In the genomic region with DNA sequence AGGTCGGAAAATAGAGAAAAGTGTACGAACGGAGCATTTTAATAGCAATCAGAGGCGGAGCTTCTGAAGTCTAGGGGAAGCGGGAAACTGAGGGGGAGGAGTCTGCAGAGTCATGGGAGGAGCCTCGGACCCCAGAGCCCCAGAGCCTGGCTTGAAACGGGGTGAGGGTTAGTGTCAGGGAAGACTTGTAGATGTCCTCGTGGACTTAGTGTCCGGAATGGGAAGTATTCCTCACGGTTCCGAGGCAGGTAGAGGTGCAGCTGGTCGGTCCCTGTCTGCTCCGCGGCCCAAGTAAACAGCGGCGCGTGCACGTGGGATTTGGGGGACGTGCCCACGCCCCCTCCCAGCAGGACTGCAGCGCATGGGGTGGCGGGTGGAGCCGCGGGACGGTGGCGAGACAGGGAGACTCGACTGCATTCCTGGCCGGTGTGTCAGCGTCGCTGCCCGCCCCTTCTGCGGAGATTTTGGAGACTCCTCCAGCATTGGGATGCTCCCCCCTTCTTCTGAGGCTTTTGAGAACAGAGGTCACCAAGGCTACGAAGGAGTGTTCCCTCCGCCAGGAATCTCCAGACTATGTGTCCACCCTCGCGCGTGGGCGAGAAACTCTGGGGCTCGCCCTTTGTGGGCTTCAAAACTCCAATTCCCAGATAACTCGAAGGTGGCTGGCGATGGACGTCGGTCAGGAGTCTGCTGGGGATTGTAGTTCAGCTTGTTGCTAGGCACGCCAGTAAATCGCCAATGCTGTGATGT, we compare ENCODE assay signal across 8 mouse cellular contexts. TPM values are rescaled to one million over a fixed set of nuclear protein-coding genes. Genes with fewer than 3 reads are reported as not detected.
A peak's percentile ranks its signal among the peaks of the same experiment; 100 is the strongest.
DNase-seq lines count a peak whose midpoint lies in the region; ATAC-seq and TF ChIP-seq lines count a peak whose summit lies in the region.

No protein-coding gene starts in this region.

- H3K9ac ChIP-seq in forebrain, embryonic 15.5 days (replicated peaks) = peak overlapping the region; percentile 64

- intact Hi-C loops in heart, postnatal 14 days (cut with DNase I) = loop anchor here (5.0 kb wide), 1 partner anchor 63 kb away; no protein-coding TSS in a partner anchor

- peak; percentile 85 for DNase-seq in NIH3T3 (ENCODE audit: low read depth)
- peak; percentile 71 to 78 for DNase-seq in cerebellum, adult 18-20 months
- peak; percentile 68 to 75 for DNase-seq in heart, postnatal 14 days
- peak; percentile 77 to 83 for DNase-seq in kidney, postnatal 4 days
- DNase-seq in lung, adult 2 months = peak; percentile 81
- peak; percentile 59 for DNase-seq in ovary, postnatal 14 days (ENCODE audit: low spot score)
- DNase-seq in thymus, postnatal 36 days = peak; percentile 57 to 68

- H3K4me1 ChIP-seq in forebrain, embryonic 15.5 days = peaks cover 37% of the 10 kb centered on the region
- H3K4me1 ChIP-seq in lung, adult 2 months (ENCODE audit: control insufficient read depth, insufficient read depth, low read length) = peaks cover 2% of the 10 kb centered on the region; the same call in 1 of the 2 replicates

- peak overlapping the region; percentile 68 for H3K4me3 ChIP-seq in forebrain, embryonic 15.5 days
- peak overlapping the region; percentile 69 for H3K4me3 ChIP-seq in lung, adult 2 months (replicated peaks; ENCODE audit: extremely low read depth, low read depth, low read length)

- TF ChIP-seq CTCF in lung, adult 2 months (IDR thresholded peaks at IDR 0.05; ENCODE audit: insufficient read depth, low read length) = no peak

- peaks cover 11% of the 10 kb centered on the region for H3K36me3 ChIP-seq in forebrain, embryonic 15.5 days

- H3K27ac ChIP-seq in forebrain, embryonic 15.5 days (replicated peaks) = peak overlapping the region; percentile 58

- TF ChIP-seq POLR2A in lung, adult 2 months (IDR thresholded peaks at IDR 0.05; ENCODE audit: borderline replicate concordance, extremely low read depth, low read depth, low read length) = peak; percentile 20; the same call in 1 of the 2 replicates

- no peaks in the 10 kb centered on the region for H3K27me3 ChIP-seq in forebrain, embryonic 15.5 days

- H3K9me3 ChIP-seq in forebrain, embryonic 15.5 days = no peaks in the 10 kb centered on the region

- WGBS in forebrain, embryonic 15.5 days = under 1% methylated on average over 45 of the region's 45 CpGs
- under 1% methylated on average over 45 of the region's 45 CpGs for WGBS in lung, adult 2 months

- ATAC-seq in forebrain, embryonic 15.5 days (replicated peaks) = peak; percentile 78

- H3K4me2 ChIP-seq in forebrain, embryonic 15.5 days (replicated peaks) = peak overlapping the region; percentile 96

RNA-seq across cellular contexts. Expression of gene Ppp1r13l, which starts 0.5 kb away (rescaled TPM):
- 2.6 and 2.7 TPM in 2 replicates for polyA plus RNA-seq in forebrain, embryonic 15.5 days (2015; fragmentation: Nextera tagmentation; extraction: Ambion mirVana)
- 10 to 100 TPM; 25.0 to 28.4 TPM for total RNA-seq in heart, postnatal 14 days (2021)
- polyA plus RNA-seq in lung, adult 2 months (2012; rRNA removed) = 10.0 and 17.8 TPM in 2 replicates

RNA-seq across cellular contexts. Expression of gene Cd3eap, which starts 0.8 kb away (rescaled TPM):
- 23.9 and 24.0 TPM in 2 replicates for polyA plus RNA-seq in forebrain, embryonic 15.5 days (2015; fragmentation: Nextera tagmentation; extraction: Ambion mirVana)
- total RNA-seq in heart, postnatal 14 days (2021) = 1 to 10 TPM; 6.5 to 9.4 TPM
- 4.6 and 5.2 TPM in 2 replicates for polyA plus RNA-seq in lung, adult 2 months (2012; rRNA removed)

RNA-seq across cellular contexts. Expression of gene Ercc1, which starts 15.5 kb away (rescaled TPM):
- 94.6 and 95.4 TPM in 2 replicates for polyA plus RNA-seq in forebrain, embryonic 15.5 days (2015; fragmentation: Nextera tagmentation; extraction: Ambion mirVana)
- 10 to 100 TPM; 41.1 to 48.0 TPM for total RNA-seq in heart, postnatal 14 days (2021)
- 38.7 and 46.6 TPM in 2 replicates for polyA plus RNA-seq in lung, adult 2 months (2012; rRNA removed)

RNA-seq across cellular contexts. Expression of gene Ercc2, which starts 21.7 kb away (rescaled TPM):
- 22.8 and 24.2 TPM in 2 replicates for polyA plus RNA-seq in forebrain, embryonic 15.5 days (2015; fragmentation: Nextera tagmentation; extraction: Ambion mirVana)
- 10 to 100 TPM; 12.4 to 15.7 TPM for total RNA-seq in heart, postnatal 14 days (2021)
- 43.3 and 44.6 TPM in 2 replicates for polyA plus RNA-seq in lung, adult 2 months (2012; rRNA removed)

RNA-seq across cellular contexts. Expression of gene Klc3, which starts 43.8 kb away (rescaled TPM):
- polyA plus RNA-seq in forebrain, embryonic 15.5 days (2015; fragmentation: Nextera tagmentation; extraction: Ambion mirVana) = 2.2 and 2.3 TPM in 2 replicates
- under 1 TPM; 0.45 to 0.63 TPM for total RNA-seq in heart, postnatal 14 days (2021)
- 14.1 and 18.2 TPM in 2 replicates for polyA plus RNA-seq in lung, adult 2 months (2012; rRNA removed)

Comparison
In these comparisons a context has a peak if more than half of its experiments do, and no peak if none do; other contexts are left out.
1. Peak in every context shown above with its lines: DNase-seq, ATAC-seq, H3K4me3 ChIP-seq and H3K27ac ChIP-seq.